Mouse (Mus musculus): ENCODE data around the gene Fgfr2. TPM values are rescaled to one million over a fixed set of nuclear protein-coding genes. Genes with fewer than 3 reads are reported as not detected.

The Fgfr2 gene
- polyA plus RNA-seq, 1 experiment from 2014 or later = 24.1 TPM

DNA sequence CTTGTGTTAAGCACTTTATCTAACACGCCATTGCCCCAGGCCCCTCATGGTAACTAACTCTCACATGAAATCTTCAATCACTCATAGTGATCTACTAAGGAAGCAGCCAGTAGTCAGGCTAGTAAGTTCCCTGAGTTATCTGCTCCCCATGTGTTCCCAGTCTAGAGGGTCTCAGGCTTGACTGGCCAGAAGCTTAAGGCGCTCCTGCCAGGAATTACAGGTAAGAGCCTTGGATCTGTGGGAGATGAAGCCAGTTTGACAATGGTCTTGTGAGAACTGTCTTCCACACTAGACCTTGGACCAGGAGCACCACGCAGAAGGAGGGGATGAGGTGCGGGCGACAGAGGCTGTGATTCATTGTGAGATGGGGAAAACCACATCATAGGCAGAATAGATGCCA lies 1644.7 kb downstream of the Fgfr2 start:
- no peak overlapping the region for H3K4me2 ChIP-seq (ENCODE audit: low read length)
- ATAC-seq = no peak
- H3K27me3 ChIP-seq (replicated peaks; ENCODE audit: control insufficient read depth, insufficient read depth, low read length) = no peaks in the 10 kb centered on the region
- no peaks in the 10 kb centered on the region for H3K36me3 ChIP-seq (ENCODE audit: control insufficient read depth, insufficient read depth, low read length)
- H3K9ac ChIP-seq (ENCODE audit: low read depth, low read length) = no peak overlapping the region
- H3K4me1 ChIP-seq (ENCODE audit: control insufficient read depth, insufficient read depth, low read depth, low read length) = no peaks in the 10 kb centered on the region
- H3K4me3 ChIP-seq (ENCODE audit: low read length) = no peak overlapping the region
- H3K9me3 ChIP-seq (ENCODE audit: control insufficient read depth, low read length) = no peaks in the 10 kb centered on the region
- 93% methylated on average over 5 of the region's 5 CpGs for WGBS
- H3K27ac ChIP-seq (ENCODE audit: low read depth, low read length) = no peak overlapping the region

- H3K27ac ChIP-seq (ENCODE audit: low read depth, low read length) = no peak overlapping the region
- no peaks in the 10 kb centered on the region for H3K9me3 ChIP-seq (ENCODE audit: control insufficient read depth, low read length)
- H3K9ac ChIP-seq (ENCODE audit: low read depth, low read length) = no peak overlapping the region
- H3K4me1 ChIP-seq (ENCODE audit: control insufficient read depth, insufficient read depth, low read depth, low read length) = no peaks in the 10 kb centered on the region
- ATAC-seq = no peak
- H3K4me2 ChIP-seq (ENCODE audit: low read length) = no peak overlapping the region
- WGBS = 13% methylated on average over 8 of the region's 8 CpGs
- no peaks in the 10 kb centered on the region for H3K27me3 ChIP-seq (replicated peaks; ENCODE audit: control insufficient read depth, insufficient read depth, low read length)
- no peaks in the 10 kb centered on the region for H3K36me3 ChIP-seq (ENCODE audit: control insufficient read depth, insufficient read depth, low read length)
- H3K4me3 ChIP-seq (ENCODE audit: low read length) = no peak overlapping the region
Observed at GRCm38 (mm10) chr7:131477140-131477539, 1646.0 kb downstream of the Fgfr2 start.

GRCm38 (mm10) chr7:131471551-131471950 lies 1651.6 kb downstream of the Fgfr2 start:
- WGBS = 89% methylated on average over 5 of the region's 5 CpGs
- no peak for ATAC-seq

GRCm38 (mm10) chr7:131469506-131469905 lies 1653.6 kb downstream of the Fgfr2 start:
- Histone ChIP-seq H3K9ac (ENCODE audit: low read depth, low read length) (no peak overlapping the region), H3K4me3 (ENCODE audit: low read length) (no peak overlapping the region), H3K4me1 (ENCODE audit: control insufficient read depth, insufficient read depth, low read depth, low read length) (no peaks in the 10 kb centered on the region), H3K36me3 (ENCODE audit: control insufficient read depth, insufficient read depth, low read length) (no peaks in the 10 kb centered on the region), H3K4me2 (ENCODE audit: low read length) (no peak overlapping the region), H3K9me3 (ENCODE audit: control insufficient read depth, low read length) (no peaks in the 10 kb centered on the region), H3K27ac (ENCODE audit: low read depth, low read length) (no peak overlapping the region), H3K27me3 (replicated peaks; ENCODE audit: control insufficient read depth, insufficient read depth, low read length) (no peaks in the 10 kb centered on the region)
- no peak for ATAC-seq
- 82% methylated on average over 3 of the region's 3 CpGs for WGBS

More at GRCm38 (mm10) chr7:131471551-131471950, 1651.6 kb downstream of the Fgfr2 start:
- H3K9ac ChIP-seq (ENCODE audit: low read depth, low read length) = no peak overlapping the region
- H3K27ac ChIP-seq (ENCODE audit: low read depth, low read length) = no peak overlapping the region
- H3K9me3 ChIP-seq (ENCODE audit: control insufficient read depth, low read length) = no peaks in the 10 kb centered on the region
- no peaks in the 10 kb centered on the region for H3K27me3 ChIP-seq (replicated peaks; ENCODE audit: control insufficient read depth, insufficient read depth, low read length)
- no peaks in the 10 kb centered on the region for H3K36me3 ChIP-seq (ENCODE audit: control insufficient read depth, insufficient read depth, low read length)
- no peaks in the 10 kb centered on the region for H3K4me1 ChIP-seq (ENCODE audit: control insufficient read depth, insufficient read depth, low read depth, low read length)
- H3K4me3 ChIP-seq (ENCODE audit: low read length) = no peak overlapping the region
- H3K4me2 ChIP-seq (ENCODE audit: low read length) = no peak overlapping the region

GRCm38 (mm10) chr7:131467312-131467711 lies 1655.8 kb downstream of the Fgfr2 start:
- no peaks in the 10 kb centered on the region for H3K36me3 ChIP-seq (ENCODE audit: control insufficient read depth, insufficient read depth, low read length)
- no peaks in the 10 kb centered on the region for H3K9me3 ChIP-seq (ENCODE audit: control insufficient read depth, low read length)
- H3K4me2 ChIP-seq (ENCODE audit: low read length) = no peak overlapping the region
- no peak for ATAC-seq
- H3K4me1 ChIP-seq (ENCODE audit: control insufficient read depth, insufficient read depth, low read depth, low read length) = no peaks in the 10 kb centered on the region
- H3K9ac ChIP-seq (ENCODE audit: low read depth, low read length) = no peak overlapping the region
- no peaks in the 10 kb centered on the region for H3K27me3 ChIP-seq (replicated peaks; ENCODE audit: control insufficient read depth, insufficient read depth, low read length)
- no peak overlapping the region for H3K27ac ChIP-seq (ENCODE audit: low read depth, low read length)
- WGBS = 89% methylated on average over 3 of the region's 3 CpGs
- H3K4me3 ChIP-seq (ENCODE audit: low read length) = no peak overlapping the region

GRCm38 (mm10) chr7:131465735-131466134 lies 1657.4 kb downstream of the Fgfr2 start:
- H3K9ac ChIP-seq (ENCODE audit: low read depth, low read length) = no peak overlapping the region
- WGBS = 27% methylated on average over 3 of the region's 3 CpGs
- H3K4me3 ChIP-seq (ENCODE audit: low read length) = no peak overlapping the region
- H3K9me3 ChIP-seq (ENCODE audit: control insufficient read depth, low read length) = no peaks in the 10 kb centered on the region
- H3K4me2 ChIP-seq (ENCODE audit: low read length) = no peak overlapping the region
- H3K27ac ChIP-seq (ENCODE audit: low read depth, low read length) = no peak overlapping the region
- ATAC-seq = no peak
- no peaks in the 10 kb centered on the region for H3K4me1 ChIP-seq (ENCODE audit: control insufficient read depth, insufficient read depth, low read depth, low read length)
- no peaks in the 10 kb centered on the region for H3K36me3 ChIP-seq (ENCODE audit: control insufficient read depth, insufficient read depth, low read length)
- H3K27me3 ChIP-seq (replicated peaks; ENCODE audit: control insufficient read depth, insufficient read depth, low read length) = no peaks in the 10 kb centered on the region

- Histone ChIP-seq H3K4me3 (ENCODE audit: low read length) (no peak overlapping the region), H3K4me1 (ENCODE audit: control insufficient read depth, insufficient read depth, low read depth, low read length) (no peaks in the 10 kb centered on the region), H3K36me3 (ENCODE audit: control insufficient read depth, insufficient read depth, low read length) (no peaks in the 10 kb centered on the region), H3K27me3 (replicated peaks; ENCODE audit: control insufficient read depth, insufficient read depth, low read length) (no peaks in the 10 kb centered on the region), H3K27ac (ENCODE audit: low read depth, low read length) (no peak overlapping the region), H3K9me3 (ENCODE audit: control insufficient read depth, low read length) (no peaks in the 10 kb centered on the region), H3K9ac (ENCODE audit: low read depth, low read length) (no peak overlapping the region), H3K4me2 (ENCODE audit: low read length) (no peak overlapping the region)
- no peak for ATAC-seq
- WGBS = 16% methylated on average over 3 of the region's 3 CpGs
Observed at GRCm38 (mm10) chr7:131465117-131465601, 1658.0 kb downstream of the Fgfr2 start.

GRCm38 (mm10) chr7:131456714-131457113 lies 1666.4 kb downstream of the Fgfr2 start:
- H3K9me3 ChIP-seq (ENCODE audit: control insufficient read depth, low read length) = no peaks in the 10 kb centered on the region
- WGBS = 90% methylated on average over 5 of the region's 5 CpGs
- no peak overlapping the region for H3K4me2 ChIP-seq (ENCODE audit: low read length)
- H3K27me3 ChIP-seq (replicated peaks; ENCODE audit: control insufficient read depth, insufficient read depth, low read length) = no peaks in the 10 kb centered on the region
- H3K4me1 ChIP-seq (ENCODE audit: control insufficient read depth, insufficient read depth, low read depth, low read length) = no peaks in the 10 kb centered on the region
- no peak overlapping the region for H3K4me3 ChIP-seq (ENCODE audit: low read length)
- no peak overlapping the region for H3K27ac ChIP-seq (ENCODE audit: low read depth, low read length)
- no peaks in the 10 kb centered on the region for H3K36me3 ChIP-seq (ENCODE audit: control insufficient read depth, insufficient read depth, low read length)
- ATAC-seq = no peak
- no peak overlapping the region for H3K9ac ChIP-seq (ENCODE audit: low read depth, low read length)

DNA sequence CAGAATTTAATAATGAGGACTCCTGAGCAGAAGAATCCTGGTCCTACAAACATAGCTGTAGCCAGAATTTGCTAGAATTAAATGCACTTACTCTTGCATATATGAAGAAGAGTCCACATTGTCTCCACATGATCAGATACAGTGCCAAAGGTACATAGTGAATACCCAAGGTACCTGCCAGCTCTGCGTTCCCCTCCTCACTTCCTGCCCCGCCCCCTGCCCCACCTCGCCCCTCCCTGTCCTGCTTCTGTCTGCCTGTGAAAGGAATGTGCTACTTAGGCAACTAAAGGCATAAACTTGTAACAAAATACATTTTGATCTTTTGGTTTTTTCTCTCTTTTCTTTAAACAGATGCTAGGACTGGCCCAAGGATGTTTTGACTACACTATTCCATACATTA lies 1686.1 kb downstream of the Fgfr2 start:
- Histone ChIP-seq H3K27ac (ENCODE audit: low read depth, low read length) (no peak overlapping the region), H3K9ac (ENCODE audit: low read depth, low read length) (no peak overlapping the region), H3K27me3 (replicated peaks; ENCODE audit: control insufficient read depth, insufficient read depth, low read length) (no peaks in the 10 kb centered on the region), H3K4me3 (ENCODE audit: low read length) (no peak overlapping the region), H3K4me1 (ENCODE audit: control insufficient read depth, insufficient read depth, low read depth, low read length) (no peaks in the 10 kb centered on the region), H3K36me3 (ENCODE audit: control insufficient read depth, insufficient read depth, low read length) (peaks cover 5% of the 10 kb centered on the region), H3K9me3 (ENCODE audit: control insufficient read depth, low read length) (no peaks in the 10 kb centered on the region), H3K4me2 (ENCODE audit: low read length) (no peak overlapping the region)
- no peak for ATAC-seq
- 68% methylated on average over 3 of the region's 3 CpGs for WGBS

DNA sequence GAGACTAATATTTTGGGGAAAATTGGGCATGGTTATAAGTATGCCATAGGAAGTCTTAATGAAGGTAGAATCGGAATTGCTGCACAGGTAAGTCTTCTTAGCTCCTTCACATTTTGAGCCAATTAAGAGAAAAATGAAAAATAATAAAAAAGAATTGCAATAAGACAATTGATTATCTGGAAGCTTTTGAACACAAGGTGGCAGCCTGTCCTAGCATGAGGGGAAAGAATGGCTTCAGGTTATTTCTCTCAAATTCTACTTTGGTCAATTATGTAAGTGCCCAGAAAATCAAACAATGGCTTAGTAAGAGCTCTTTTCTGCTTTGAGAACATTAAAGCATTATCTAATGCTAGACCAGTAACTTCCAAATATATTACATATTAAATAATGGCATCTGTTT lies 1688.9 kb downstream of the Fgfr2 start:
- Histone ChIP-seq H3K9ac (ENCODE audit: low read depth, low read length) (no peak overlapping the region), H3K36me3 (ENCODE audit: control insufficient read depth, insufficient read depth, low read length) (peaks cover 19% of the 10 kb centered on the region), H3K4me1 (ENCODE audit: control insufficient read depth, insufficient read depth, low read depth, low read length) (no peaks in the 10 kb centered on the region), H3K27ac (ENCODE audit: low read depth, low read length) (no peak overlapping the region), H3K9me3 (ENCODE audit: control insufficient read depth, low read length) (no peaks in the 10 kb centered on the region), H3K27me3 (replicated peaks; ENCODE audit: control insufficient read depth, insufficient read depth, low read length) (no peaks in the 10 kb centered on the region), H3K4me2 (ENCODE audit: low read length) (no peak overlapping the region), H3K4me3 (ENCODE audit: low read length) (no peak overlapping the region)
- whole genome bisulfite sequencing = 98% methylated on average over 1 of the region's 1 CpGs
- ATAC-seq = no peak
